Mouse (Mus musculus) forebrain, postnatal 0 days (tissue): ENCODE results near the gene Wdr59. TPM values are rescaled to one million over a fixed set of nuclear protein-coding genes. Genes with fewer than 3 reads are reported as not detected.

Experiments
- ATAC-seq: fragments of 200-750 bp; cut with Nextera tagmentation; 2 replicates; pipeline ENCODE4 v1.8.0; 2017; ENCODE audit warnings: mild to moderate bottlenecking, moderate library complexity
- DNase-seq: peaks from one replicate; pipeline ENCODE4 v3.0.0-alpha.2; 2015
- H3K27ac ChIP-seq: fragments of 300-500 bp; sonication (generic); 2 replicates; pipeline ENCODE4 v1.5.1; 2014; ENCODE audit warnings: low read depth, mild to moderate bottlenecking, antibody characterized with exemption, low read length, moderate library complexity, mixed read lengths
- H3K27me3 ChIP-seq: fragments of 300-500 bp; sonication (generic); 2 replicates; pipeline ENCODE4 v1.6.1; 2014; ENCODE audit warnings: mild to moderate bottlenecking, low read length, mixed read lengths; ENCODE audit not compliant: insufficient read depth
- H3K36me3 ChIP-seq: fragments of 300-500 bp; sonication (generic); 2 replicates; pipeline ENCODE4 v1.6.1; 2014; ENCODE audit warnings: mild to moderate bottlenecking, moderate library complexity; ENCODE audit not compliant: insufficient read depth
- H3K4me1 ChIP-seq: fragments of 300-500 bp; sonication (generic); 2 replicates; pipeline ENCODE4 v1.6.1; 2014; ENCODE audit warnings: antibody characterized with exemption; ENCODE audit not compliant: insufficient read depth
- H3K4me2 ChIP-seq: fragments of 300-500 bp; sonication (generic); 2 replicates; pipeline ENCODE4 v1.6.1; 2014; ENCODE audit warnings: low read depth, mild to moderate bottlenecking, moderate library complexity
- H3K4me3 ChIP-seq: fragments of 300-500 bp; sonication (generic); 2 replicates; pipeline ENCODE4 v1.5.1; 2014; ENCODE audit warnings: low read depth, low read length, mixed read lengths
- H3K9ac ChIP-seq: fragments of 300-500 bp; sonication (generic); 2 replicates; pipeline ENCODE4 v1.6.1; 2014; ENCODE audit warnings: mild to moderate bottlenecking
- H3K9me3 ChIP-seq: fragments of 300-500 bp; sonication (generic); 2 replicates; pipeline ENCODE4 v1.6.1; 2016; ENCODE audit warnings: low read length
- CTCF ChIP-seq: sonication (generic); IDR thresholded peaks from 2 replicates; pipeline ENCODE4 v1.5.1; 2016; ENCODE audit warnings: antibody characterized with exemption, control low read depth, low read depth
- WGBS: fragments of 180-500 bp; shearing (Covaris S2); extraction: QIAGEN DNeasy Blood & Tissue Kit; methylation state at CpG from one replicate; pipeline ENCODE4 v1.1.7; 2014; 5-methylcytosine and 5-hydroxymethylcytosine counted together
- polyA plus RNA-seq: library from polyadenylated mRNA; unstranded; fragments of >200 nt; fragmentation: Nextera tagmentation; extraction: Ambion mirVana; gene quantifications from 2 replicates; pipeline ENCODE4 v1.2.1, GENCODE M21; 2015
- total RNA-seq: library from RNA; depleted of rRNA; stranded (reverse); fragments of >200 nt; gene quantifications from 2 replicates; pipeline ENCODE4 v1.2.3, GENCODE M21; 2014

Wdr59 gene
- total and polyA plus RNA-seq, 2 experiments from 2014 or later, result 6.8 to 10.7 TPM

DNA sequence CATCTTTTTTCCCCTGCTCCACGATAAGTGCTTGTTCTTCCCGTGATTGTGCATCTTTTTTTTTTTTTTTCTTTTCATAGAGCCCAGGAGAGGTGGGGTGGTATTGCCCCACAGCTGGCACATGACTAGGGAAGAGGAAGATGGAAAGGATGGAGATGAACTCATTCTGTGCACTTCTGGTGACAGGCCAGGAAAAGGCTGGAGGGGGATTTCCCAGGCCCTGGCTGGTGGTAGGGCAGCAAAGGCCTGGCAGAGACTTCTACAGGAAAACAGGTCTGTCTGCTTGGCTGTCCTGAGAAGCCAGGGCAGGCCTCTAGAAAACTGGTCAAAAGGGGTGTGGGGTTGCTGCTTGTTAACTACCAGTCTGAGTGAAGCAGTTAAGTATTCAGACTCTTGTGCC, 16.3 kb upstream of the Wdr59 start:
- Histone ChIP-seq H3K9ac (peak overlapping the region; percentile 94), H3K9me3 (no peaks in the 10 kb centered on the region), H3K4me2 (peak overlapping the region; percentile 85), H3K36me3 (no peaks in the 10 kb centered on the region), H3K27ac (no peak overlapping the region), H3K4me3 (peak overlapping the region; percentile 92), H3K4me1 (peaks cover 23% of the 10 kb centered on the region; the same call in 1 of the 2 replicates), H3K27me3 (no peaks in the 10 kb centered on the region)
- no peak for DNase-seq
- no peak for TF ChIP-seq CTCF
- ATAC-seq, result no peak
- WGBS, result 0% methylated on average over 2 of the region's 2 CpGs

DNA sequence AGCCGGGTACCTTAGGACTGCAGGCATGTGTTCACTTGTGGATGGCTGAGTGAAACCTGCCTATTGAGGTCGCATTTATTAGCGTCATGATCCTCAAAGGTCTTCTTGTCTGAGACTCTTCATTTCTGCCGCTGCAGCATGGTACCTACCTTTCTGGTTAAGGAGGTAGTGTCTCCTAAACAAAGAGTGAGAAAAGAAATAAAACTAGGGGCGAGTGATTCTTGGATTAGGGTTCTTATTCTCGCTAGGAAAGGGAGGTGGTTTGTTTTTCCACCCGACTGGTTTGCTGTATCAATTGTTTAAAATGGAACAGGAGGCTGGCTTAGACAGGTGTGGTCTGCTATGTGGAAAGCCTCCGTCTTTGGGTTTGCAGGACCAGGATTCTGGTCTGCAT, 15.9 kb upstream of the Wdr59 start:
- peak overlapping the region; percentile 85 for H3K4me2 ChIP-seq
- peak overlapping the region; percentile 96 for H3K27ac ChIP-seq
- no peaks in the 10 kb centered on the region for H3K27me3 ChIP-seq
- H3K4me1 ChIP-seq, result peaks cover 23% of the 10 kb centered on the region; the same call in 1 of the 2 replicates
- H3K9me3 ChIP-seq, result no peaks in the 10 kb centered on the region
- under 1% methylated on average over 8 of the region's 8 CpGs for WGBS
- TF ChIP-seq CTCF, result no peak
- peak overlapping the region; percentile 94 for H3K9ac ChIP-seq
- H3K4me3 ChIP-seq, result peak overlapping the region; percentile 92
- no peaks in the 10 kb centered on the region for H3K36me3 ChIP-seq
- DNase-seq (no peak), ATAC-seq (0 out of 2 replicates have a peak, but pooled peaks have one; percentile 1)

DNA sequence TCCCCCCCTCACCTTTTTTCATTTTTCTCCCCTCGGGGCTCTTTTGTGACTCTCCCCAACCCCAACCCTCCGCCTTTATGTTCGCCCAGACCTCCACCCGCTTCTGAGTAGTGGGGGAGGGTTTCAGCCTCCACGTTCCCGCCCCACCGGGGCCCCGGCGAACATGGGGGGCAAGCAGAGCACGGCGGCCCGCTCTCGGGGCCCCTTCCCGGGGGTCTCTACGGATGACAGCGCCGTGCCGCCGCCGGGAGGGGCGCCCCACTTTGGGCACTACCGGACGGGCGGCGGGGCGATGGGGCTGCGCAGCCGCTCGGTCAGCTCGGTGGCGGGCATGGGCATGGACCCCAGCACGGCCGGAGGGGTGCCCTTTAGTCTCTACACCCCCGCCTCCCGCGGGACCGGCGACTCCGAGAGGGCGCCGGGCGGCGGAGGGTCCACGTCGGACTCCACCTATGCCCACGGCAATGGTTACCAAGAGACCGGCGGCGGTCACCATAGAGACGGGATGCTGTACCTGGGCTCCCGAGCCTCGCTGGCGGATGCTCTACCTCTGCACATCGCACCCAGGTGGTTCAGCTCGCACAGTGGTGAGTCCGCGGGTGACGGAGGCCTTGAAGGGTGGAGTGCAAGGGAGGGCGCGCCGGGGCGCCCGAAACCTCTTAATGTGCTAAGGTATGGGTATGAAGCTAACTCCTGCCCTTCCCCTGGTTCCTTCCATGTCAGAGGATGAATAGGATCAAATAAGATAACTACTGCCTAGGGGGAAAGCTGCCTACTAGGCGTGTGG, 15.3 kb upstream of the Wdr59 start:
- H3K4me1 ChIP-seq, result peaks cover 23% of the 10 kb centered on the region; the same call in 1 of the 2 replicates
- H3K9ac ChIP-seq, result peak overlapping the region; percentile 94
- WGBS, result 1% methylated on average over 64 of the region's 64 CpGs
- H3K4me2 ChIP-seq, result peak overlapping the region; percentile 85
- TF ChIP-seq CTCF, result peak; percentile 32
- H3K27me3 ChIP-seq, result no peaks in the 10 kb centered on the region
- peak overlapping the region; percentile 96 for H3K27ac ChIP-seq
- peak; percentile 55 for DNase-seq
- ATAC-seq, result peak; percentile 47
- H3K9me3 ChIP-seq, result no peaks in the 10 kb centered on the region
- H3K4me3 ChIP-seq, result peak overlapping the region; percentile 92
- no peaks in the 10 kb centered on the region for H3K36me3 ChIP-seq

DNA sequence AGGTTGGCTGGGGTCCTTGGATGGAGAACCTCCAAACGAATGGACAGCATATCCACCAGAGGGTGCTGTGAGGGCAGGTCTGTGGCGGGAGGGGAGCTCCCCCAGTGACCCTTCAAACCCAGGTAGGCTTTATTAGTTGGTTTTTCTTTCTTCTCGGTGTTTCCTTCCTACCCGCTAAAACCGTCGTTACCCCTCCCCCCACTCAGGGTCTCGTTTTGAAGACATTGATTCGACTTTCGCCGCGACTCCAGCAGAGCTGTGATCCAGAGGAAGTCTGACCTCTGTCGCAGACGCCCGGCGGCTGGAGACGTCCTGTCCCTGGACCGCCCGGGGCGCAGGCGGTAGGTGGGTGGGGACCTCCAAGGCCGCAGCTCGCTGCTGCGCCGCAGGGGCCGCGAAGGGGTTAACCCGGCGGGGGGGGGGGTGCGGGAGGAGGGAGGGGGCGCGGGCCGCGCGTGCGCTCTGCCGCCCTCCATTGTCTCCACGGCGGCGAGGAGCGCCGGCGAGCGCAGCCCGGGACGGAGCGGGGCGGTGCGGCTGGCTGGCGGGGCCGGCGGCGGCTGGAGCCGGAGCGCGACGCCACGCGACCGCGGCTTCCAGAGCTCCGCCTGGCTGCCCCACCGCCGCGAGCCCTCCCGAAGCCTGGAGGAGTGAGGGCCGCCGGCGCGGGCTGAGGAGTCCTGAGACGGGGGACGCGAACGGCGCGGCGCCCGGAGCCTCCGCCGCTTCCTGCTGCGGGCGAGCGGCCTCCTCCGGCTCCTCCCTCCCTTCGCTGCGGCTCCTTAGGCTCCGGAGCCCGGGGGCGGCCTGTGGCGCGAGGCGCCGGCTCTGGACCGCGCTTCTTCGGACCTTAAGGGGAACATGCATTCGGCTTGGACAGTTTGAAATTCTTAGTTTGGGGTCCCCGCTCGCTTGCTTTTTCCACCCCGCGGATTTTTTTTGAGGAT, 14.4 kb upstream of the Wdr59 start, which contains the start of gene Znrf1:
Gene Znrf1 (plus strand): TSS at position 67 of the 947 bp plus-strand sequence.
- peak; percentile 90 for DNase-seq
- under 1% methylated on average over 58 of the region's 100 CpGs for WGBS

DNA sequence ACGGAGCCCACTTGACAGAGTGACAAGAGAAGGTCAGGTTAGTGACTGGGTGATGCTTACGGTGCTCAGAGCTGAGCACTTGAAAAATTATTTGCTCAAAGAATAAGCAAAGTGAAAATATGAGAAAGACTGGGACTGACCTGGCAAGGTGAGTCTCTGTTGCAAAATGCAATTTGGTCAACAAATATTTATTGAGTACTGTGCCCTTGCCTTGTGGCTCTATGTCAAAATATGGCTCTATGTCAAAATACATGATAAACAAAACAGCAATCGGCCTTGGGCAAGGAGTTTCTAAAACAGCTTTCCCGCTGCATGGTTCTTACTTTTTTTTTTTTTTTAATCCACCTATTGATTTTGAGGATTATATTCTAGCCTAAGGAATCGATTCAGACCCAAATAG, 13.6 kb upstream of the Wdr59 start:
- Histone ChIP-seq H3K4me3 (peak overlapping the region; percentile 92), H3K9ac (no peak overlapping the region), H3K4me2 (peak overlapping the region; percentile 48), H3K27me3 (no peaks in the 10 kb centered on the region), H3K9me3 (no peaks in the 10 kb centered on the region), H3K36me3 (no peaks in the 10 kb centered on the region), H3K4me1 (peaks cover 18% of the 10 kb centered on the region; the same call in 1 of the 2 replicates), H3K27ac (no peak overlapping the region)
- 26% methylated on average over 5 of the region's 5 CpGs for WGBS
- DNase-seq (no peak), ATAC-seq (no peak)
- TF ChIP-seq CTCF, result no peak

More for the DNA sequence above, 14.4 kb upstream of the Wdr59 start, which contains the start of gene Znrf1:
- peaks cover 23% of the 10 kb centered on the region; the same call in 1 of the 2 replicates for H3K4me1 ChIP-seq
- ATAC-seq, result peak; percentile 91
- H3K27ac ChIP-seq, result peak within 1 kb of the TSS; percentile 96
- no peaks in the 10 kb centered on the region for H3K36me3 ChIP-seq
- TF ChIP-seq CTCF, result peak; percentile 55
- H3K9ac ChIP-seq, result peak within 1 kb of the TSS; percentile 94
- no peaks in the 10 kb centered on the region for H3K9me3 ChIP-seq
- peak within 1 kb of the TSS; percentile 92 for H3K4me3 ChIP-seq
- H3K4me2 ChIP-seq, result peak within 1 kb of the TSS; percentile 85
- no peaks in the 10 kb centered on the region for H3K27me3 ChIP-seq

DNA sequence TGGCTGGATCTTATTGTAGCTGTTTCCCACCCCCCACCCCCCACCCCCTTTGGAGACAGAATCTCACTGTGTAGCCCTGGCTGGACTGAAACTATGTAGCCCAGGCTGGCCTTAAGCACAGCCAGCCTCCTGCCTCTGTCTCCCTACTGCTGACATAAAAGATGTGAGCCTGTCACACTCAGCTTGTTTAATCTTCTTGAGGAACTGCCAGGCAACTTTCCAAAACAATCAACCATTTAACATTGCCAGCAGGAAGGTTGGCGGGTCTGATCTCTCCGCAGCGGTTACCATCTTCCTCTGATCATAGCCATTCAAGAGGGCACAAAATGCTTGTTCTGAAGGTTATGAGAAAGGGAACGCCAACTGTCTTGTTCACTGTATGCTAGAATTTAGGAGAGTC, 11.6 kb upstream of the Wdr59 start:
- Histone ChIP-seq H3K9me3 (no peaks in the 10 kb centered on the region), H3K27ac (no peak overlapping the region), H3K36me3 (no peaks in the 10 kb centered on the region), H3K4me2 (no peak overlapping the region), H3K9ac (no peak overlapping the region), H3K27me3 (no peaks in the 10 kb centered on the region), H3K4me1 (peaks cover 5% of the 10 kb centered on the region; the same call in 1 of the 2 replicates), H3K4me3 (no peak overlapping the region)
- 42% methylated on average over 4 of the region's 4 CpGs for WGBS
- no peak for ATAC-seq
- TF ChIP-seq CTCF, result no peak
- DNase-seq, result no peak
